Mouse (Mus musculus) liver, adult 2 months (tissue): Measurements from ENCODE around the gene Olfr643.

ENCODE experiments used
- CTCF ChIP-seq: fragments of 200-500 bp; IDR thresholded peaks from 2 replicates; pipeline ENCODE4 v1.5.1; 2011; ENCODE audit warnings: low read depth, low read length, control low read depth
- POLR2A ChIP-seq: fragments of 200-500 bp; IDR thresholded peaks from 2 replicates; pipeline ENCODE4 v1.6.1; 2011; ENCODE audit warnings: low read length, control low read depth; ENCODE audit not compliant: insufficient read depth; ENCODE audit errors: extremely low read depth

GRCm38 (mm10) chr7:104018953-104019352 lies 118.3 kb downstream of the Olfr643 start:
- TF ChIP-seq CTCF: no peak
- no peak for TF ChIP-seq POLR2A
